Mouse (Mus musculus) heart, postnatal 10 days (tissue): ENCODE data around the gene CN725425. TPM values are rescaled to one million over a fixed set of nuclear protein-coding genes. Genes with fewer than 3 reads are reported as not detected.

Experiments
- DNase-seq, 2 experiments: peaks; one replicate each; pipeline ENCODE4 v3.0.0; 2021
- intact Hi-C: fragments of 180-260 bp; cut with DNase I; formaldehyde crosslinking; loops from one replicate; pipeline ENCODE4 v1.15.1; 2025
- total RNA-seq, 2 experiments: library from RNA; stranded (reverse); gene quantifications; 2 replicates each; pipeline ENCODE4 v1.2.3; 2021

The CN725425 gene
- not detected for total RNA-seq

DNA sequence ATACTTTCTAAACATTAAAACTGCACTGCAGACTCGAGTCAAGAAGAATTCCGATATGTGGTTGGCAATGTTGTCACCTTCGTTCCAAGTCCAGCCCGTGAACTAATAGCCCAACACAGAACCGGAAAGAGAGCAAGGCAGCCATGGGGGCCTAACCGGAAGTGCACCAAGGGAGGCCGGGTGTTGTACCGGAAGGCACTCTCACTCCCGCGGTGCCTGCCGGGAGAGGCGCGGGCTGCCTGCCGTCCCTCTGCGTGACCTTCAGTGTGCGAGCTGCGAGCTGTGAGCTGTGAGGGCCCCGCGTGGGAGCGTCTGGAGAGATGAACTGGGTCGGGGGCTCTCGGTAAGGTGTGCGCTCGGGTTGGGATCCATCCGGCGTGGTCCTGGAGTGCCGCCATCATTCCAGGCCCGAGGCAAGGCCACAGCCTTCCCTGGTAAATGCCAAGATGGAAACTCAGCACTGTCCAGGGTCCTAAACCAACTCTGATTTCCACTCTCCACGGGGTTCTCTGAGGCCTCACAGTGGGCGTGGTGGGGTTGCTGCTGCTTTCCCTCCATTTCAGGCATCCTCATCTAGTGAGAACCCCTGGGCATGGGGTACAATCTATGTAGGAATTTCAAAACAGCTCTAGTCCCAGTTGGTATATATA, at the start of gene CN725425:
CN725425 (plus strand) TSS at position 239 of the 650 bp plus-strand sequence.
- intact Hi-C loops = no loop called here
- DNase-seq = no peak

DNA sequence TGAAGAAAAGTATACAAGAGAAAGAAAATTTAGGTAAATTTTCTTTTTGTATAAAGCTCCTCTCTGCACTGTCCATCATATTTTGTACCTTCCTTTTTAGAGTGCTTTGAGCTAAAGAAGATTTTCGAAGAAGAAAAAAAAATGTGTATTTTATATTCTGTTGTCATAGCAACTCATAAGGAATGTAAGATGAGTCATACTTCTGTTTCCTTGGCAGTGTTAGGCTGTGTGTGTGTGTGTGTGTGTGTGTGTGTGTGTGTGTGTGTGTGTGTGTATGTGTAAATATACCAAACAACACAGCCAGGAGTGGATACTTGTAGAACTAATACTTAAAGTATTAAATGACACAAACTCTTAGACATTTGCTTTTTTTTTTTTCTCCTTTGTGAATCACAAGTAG, 46.7 kb upstream of the CN725425 start:
- DNase-seq = peak; percentile 9 to 32
- intact Hi-C loops = no loop called here

DNA sequence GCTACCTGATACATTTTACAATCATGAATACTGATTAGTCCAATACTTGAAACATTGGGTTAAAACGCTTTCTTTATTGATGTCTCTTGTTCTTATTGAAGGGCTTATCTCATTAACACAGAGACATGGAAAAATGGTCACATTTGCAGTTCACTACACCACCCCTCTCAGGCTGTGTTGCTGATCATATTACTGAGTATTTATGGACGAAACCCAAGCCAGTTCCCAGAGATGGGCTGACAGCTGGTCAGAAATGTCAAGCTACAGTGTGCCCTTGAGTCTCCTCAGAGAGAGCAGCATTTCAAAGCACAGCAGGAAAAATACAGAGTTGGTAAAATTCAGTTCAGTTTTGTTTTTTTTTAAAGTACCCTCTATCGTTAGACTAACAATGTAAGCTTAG, 46.0 kb upstream of the CN725425 start:
- no peak for DNase-seq
- intact Hi-C loops = no loop called here

DNA sequence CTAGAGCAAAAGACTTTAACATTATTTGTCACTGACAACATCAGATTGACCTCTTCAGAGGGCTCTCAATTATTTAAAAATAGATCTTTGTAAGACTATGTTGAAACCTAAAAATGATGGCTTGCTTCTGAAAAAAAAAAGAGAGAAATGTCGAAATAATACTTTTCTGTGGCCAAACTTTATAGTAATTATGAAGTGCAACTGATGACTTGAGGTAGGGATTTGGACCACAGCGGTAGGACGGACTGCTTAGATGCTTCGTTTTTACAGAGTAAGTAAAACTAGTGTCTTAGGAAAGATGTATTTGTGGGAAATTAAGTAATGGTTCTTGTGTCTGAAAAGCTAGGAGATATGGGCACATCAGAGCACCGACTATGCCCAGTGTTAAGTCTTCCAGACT, 38.1 kb upstream of the CN725425 start:
- intact Hi-C loops = no loop called here
- no peak for DNase-seq

DNA sequence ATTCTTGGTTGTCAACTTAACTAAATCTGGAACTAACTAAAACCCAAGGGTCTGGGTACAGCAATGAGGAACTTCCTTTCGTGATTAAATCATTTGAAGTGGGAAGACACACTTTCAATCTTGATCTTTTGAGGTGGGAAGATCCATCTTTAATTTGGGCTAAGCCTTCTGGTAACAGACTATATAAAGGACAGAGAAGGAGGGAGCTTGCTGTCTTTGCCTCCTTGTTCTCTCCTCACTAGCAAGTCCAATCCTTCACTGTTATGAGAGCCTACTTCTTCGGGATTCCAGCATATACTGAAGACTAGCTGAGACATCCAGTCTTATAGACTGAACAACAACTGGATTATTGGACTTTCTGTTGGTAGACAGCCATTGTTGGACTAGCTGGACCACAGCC, 35.8 kb upstream of the CN725425 start:
- intact Hi-C loops = no loop called here
- no peak for DNase-seq

DNA sequence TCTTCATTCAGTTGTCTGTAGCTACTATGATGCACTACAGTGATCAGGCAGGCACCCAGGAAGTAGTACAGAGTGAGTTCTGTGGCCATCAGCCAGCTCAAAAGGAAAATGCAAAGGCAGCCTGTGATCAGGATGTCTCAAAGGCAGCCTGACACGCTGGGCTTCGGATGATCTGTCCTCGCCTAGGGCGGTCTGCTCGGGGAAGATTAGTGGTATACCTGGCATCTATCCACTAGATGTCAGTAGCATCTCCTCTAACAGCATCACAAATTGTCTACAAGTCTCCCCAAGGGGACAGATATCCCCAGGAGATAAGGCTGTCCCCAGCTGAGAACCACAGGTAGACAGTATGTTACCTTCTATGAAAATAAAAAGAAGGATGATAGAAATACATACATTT, 34.3 kb upstream of the CN725425 start:
- intact Hi-C loops = loop anchor here (2.0 kb wide), 1 partner anchor 126 kb away; no protein-coding TSS in a partner anchor
- peak; percentile 7 for DNase-seq

DNA sequence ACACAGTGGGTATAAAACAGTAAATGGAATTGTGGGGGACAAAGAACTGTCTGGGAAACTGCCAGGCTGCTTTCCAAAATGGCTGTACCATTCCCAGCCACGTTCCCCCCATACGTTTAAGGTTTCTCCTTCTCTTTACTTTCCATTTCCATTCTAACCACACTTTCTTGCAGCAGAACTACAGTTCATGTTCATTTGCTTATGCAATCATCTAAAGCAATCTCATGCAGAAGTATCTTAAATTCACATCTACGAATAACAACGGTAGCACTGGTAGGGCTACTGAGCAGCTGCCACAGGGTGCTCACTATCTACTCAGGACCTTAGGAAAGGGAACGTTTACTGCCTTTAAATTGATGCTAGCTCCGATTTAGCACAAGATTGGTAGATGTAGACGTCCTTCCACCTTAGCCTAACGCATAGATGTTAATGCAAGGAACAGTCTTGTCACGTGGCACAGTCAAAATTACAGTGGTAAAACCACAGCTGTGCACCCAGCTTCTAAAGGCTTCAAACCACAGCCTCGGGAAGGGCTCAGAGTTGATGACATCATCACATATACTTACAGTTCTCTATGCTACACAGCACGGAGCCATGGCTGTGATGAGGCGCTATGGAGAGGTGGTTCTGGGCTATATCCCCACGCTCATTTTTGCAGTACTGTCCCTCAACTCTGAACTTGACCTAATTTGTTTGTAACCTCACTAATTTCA, 31.3 kb upstream of the CN725425 start:
- intact Hi-C loops = no loop called here
- no peak for DNase-seq

DNA sequence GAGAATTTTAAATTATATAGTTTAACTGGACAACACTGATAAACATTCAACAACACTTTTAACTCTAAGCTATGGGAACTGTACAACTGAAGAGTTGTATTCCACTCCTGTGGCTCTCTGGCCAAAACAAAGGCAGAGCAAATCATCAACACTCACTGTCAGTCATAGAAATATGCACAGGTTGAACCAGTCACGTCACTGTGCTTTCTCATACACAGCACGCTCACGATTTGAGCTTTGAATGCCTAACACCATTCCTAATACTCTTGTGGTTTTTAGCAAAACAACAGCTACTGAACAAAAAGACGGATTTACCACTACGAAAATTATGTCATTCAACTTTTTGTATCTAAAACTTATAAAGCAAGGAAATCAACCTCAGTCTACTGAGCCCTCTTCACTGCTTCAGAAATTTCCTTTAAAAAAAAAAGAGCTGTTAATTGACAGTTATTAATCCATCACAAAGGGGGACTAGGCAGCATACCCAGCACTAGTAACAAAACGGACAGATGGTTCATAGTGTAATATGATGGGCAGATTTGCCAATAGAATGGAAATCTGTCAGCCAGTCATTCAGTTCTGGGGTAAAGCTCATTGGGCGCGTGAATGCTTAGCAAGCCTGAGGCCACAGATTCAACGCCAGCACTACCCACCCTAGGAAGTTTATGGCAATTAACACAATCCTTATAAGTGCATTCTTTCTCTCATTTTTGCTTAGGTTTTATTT, 28.5 kb upstream of the CN725425 start:
- intact Hi-C loops = no loop called here
- no peak for DNase-seq

DNA sequence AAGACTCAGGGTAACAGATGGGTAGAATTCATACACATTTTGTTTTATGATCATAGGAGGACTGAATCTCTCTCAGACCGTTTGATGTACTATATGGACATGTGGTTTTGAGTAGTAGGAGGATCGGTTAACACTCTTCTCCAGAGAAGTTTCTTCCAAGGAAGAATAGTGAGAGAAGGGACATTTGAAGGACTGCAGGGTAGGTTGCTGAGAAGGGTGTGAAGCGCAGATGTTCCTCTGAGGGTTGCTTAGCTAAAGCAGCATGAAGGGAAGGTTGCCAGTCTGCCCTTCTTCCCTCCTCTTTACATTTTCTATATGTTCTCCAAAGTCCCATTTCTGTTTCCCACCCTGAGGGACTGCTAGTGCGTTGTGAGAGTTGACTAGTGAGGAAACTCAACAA, 28.0 kb upstream of the CN725425 start:
- intact Hi-C loops = no loop called here
- no peak for DNase-seq

DNA sequence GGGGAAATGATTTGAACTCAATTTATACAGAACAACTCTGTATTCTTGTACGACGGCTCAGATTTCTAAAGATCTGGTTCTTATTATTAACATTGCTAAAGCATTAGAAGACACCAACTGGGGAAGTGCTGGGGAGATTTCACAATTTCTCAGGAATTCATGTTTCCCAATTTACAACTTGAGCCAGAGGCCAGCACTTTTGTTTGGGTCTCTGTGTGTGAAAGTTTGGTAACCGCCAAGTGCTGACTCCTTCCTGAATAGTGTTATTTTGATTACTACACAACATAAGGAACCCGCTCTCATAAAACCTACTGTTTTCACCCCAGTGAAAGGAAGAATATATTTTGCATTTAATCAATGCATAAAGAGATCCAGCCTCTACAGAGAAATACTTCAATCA, 27.1 kb upstream of the CN725425 start:
- intact Hi-C loops = no loop called here
- no peak for DNase-seq

DNA sequence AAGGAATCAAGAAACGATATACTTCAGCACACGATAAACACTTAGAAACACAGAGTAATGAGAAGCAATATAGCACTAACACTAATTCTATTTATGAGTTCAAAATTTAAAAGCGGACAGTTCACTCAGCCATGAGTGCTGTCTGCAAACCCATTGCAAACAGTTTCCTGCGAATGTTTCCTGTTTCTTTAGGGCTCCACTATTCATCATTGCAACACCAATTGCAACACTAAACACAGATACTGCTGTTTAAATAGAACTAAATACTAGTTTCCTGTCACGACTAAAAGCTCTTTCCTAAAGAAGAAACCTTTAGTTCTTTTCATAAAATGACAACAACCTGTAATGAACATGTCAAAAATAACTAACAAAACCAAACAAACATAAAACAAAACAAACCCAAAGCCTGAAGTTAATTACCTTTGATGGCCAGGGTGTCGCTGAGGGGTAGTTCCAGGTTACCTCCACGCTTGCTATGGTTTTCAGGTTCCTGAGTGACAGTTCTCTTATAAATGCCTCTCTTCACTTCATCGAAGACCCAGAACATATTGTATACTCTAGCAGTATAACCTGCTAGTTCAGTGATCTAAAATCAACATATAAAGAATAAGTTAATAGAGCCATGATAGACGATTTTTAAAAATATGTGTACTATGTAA, 20.5 kb upstream of the CN725425 start:
- no peak for DNase-seq
- intact Hi-C loops = no loop called here

DNA sequence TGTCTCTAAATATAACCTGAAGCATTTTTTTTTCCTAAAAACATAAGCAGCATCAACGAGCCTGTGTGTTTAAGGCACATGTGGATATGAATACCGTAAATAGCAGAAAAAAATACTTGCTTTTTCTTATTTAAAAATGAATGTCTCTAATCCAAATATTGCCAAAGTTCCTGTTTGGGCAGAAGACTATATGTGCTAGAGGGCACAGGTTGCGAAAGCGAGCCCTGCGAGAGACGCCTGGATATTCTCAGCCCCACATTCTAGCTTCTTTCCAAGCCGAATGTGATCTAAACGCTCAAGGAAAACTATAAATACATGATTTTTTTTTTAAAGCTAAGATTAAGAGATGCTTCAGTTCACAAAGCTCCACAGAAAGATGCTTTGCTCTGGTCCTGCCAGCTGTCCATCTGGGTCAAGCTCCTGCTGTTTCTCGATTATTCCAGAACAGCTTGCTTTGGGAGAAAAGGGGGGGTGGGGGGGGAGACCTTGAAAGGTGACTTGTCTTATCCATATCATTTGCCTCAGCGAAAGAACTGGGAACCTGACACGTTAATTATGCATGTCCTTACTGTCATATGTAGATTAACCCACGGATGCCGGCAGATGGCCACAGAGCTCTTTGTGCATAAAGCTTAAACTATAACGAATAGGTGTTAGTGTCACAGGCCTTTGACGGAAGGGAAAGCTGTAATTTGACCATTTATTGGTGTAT, 19.2 kb upstream of the CN725425 start:
- intact Hi-C loops = no loop called here

DNA sequence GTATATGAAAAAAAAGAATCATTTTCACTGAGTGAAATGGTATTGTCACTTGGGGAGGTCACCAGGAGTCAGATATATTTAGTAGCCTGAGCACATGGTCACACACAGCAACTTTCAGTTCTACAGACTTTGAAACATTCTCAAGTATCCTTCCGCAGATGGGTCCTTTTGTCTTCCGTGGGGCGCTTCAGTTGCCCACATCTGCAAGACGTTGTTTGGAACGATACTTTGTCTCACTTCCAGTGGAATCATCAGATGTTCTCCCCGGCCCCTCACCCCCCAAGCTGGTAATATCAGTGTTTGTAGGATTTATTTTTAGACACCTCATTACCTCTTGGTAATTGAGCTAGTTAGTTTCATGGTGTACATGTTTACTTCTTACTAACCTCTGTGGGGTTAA, 12.9 kb upstream of the CN725425 start:
- peak; percentile 12 to 31 for DNase-seq
- intact Hi-C loops = no loop called here

More for the DNA sequence above, 19.2 kb upstream of the CN725425 start:
- DNase-seq = no peak

DNA sequence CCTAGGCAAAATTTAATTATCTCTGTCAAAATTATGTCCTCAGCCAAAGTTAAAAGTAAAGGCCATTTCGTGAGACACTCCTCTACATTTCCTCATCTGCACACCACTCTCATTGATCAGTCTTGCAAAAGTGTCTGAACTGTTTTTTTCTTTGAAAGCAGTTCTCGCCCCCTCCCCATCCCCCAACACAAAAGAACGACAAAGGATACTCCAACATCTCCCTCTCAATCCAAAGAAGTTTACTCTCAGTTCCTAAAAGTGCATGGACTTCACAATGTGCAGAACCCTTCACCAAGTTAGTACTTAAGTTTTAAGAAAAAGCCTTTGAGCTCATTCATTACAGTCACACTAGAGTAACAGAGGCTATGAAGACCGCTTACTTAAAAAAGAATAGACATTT, 9.3 kb upstream of the CN725425 start:
- intact Hi-C loops = no loop called here
- no peak for DNase-seq

DNA sequence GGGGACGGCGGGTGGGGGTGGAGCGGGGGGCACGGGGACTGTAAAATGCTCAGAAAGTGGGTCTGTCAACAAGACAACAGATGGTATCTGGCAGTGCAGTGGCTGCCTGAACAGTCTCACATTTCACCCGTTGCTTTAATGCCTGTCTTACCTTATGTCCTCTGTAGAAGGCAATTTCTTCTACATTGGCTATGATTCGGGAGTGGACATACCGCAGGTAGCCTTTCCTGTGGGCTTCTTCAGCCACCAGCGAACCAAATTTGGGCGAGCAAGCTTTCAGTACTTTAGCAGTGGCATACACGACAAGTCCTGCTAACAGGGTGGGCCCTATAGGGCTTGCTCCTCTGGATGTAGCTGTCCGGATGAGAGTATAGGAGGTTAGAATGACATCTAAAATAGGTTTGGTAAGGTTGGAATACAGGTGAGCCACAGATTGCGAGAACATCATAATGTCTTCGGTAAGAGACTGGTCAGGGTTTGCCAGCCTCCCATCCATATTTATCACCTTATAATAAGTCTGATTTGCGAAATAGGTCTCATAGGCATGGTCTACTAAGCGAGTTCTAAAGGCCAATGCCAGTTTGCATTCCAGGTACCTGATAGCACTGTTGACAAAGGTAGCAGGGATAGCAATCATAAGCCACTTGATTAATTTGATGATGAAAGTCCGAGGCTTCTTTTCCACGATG, 8.6 kb upstream of the CN725425 start:
- no peak for DNase-seq
- intact Hi-C loops = no loop called here

DNA sequence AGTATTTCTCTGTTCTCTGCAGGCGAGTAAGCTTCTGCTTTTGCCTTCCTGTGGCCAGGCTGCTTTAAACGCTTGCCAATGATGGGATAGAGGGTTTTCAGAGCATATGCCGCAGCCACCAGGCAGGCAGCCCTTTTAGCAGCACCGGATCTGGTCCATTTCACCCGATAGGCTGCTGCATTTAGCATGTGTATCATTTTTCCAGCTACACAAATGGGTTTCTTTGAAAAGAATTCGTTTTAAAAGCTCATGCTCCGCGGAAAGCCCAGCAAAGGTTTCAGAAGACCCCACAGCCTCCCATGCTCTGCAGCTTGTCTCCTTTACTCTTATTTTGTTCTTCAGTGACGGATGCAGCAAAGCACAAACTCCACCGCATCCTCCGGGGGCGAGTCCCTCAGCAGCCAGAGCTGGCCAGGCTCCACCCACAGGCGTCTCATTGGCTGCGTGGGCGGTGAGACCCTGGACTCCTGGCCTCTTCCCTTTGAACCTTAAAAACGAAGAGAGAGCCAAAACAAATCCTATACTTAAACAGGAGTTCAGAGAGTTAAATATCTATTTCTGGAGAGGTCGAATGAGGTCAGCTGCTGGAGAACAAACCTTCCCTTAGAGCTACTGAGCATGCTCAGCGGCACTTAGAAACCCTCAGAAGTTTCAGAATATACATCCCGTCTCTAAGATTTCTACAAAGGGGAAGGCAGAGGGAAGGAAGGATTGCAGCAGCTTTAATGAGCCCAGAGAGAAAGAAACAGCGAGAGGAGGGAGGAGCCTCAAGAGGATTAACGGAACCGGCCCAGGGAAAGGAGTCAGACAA, 7.7 kb upstream of the CN725425 start, which contains the start of gene Abcd2:
Abcd2 (minus strand) TSS at position 388 of the 811 bp plus-strand sequence.
- intact Hi-C loops = no loop called here
- peak; percentile 81 to 84 for DNase-seq

DNA sequence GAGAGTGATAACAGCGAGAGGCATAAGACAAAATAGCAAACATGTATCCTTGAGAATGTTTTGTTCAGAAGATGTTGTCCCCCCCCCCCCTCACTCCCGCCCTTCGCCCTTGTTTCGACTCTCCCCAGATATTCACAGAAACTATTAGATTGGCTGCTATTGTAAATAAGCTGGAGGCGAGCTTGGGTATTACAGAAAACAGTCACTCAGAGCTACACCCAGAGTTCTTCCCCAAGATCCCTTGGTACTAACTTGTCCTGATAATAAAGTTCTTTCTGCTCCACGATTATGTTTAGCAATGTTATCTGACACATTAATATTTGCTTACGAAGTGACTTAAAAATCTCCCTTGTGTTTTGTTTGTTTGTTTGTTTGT, 7.1 kb upstream of the CN725425 start:
- intact Hi-C loops = no loop called here
- no peak for DNase-seq

DNA sequence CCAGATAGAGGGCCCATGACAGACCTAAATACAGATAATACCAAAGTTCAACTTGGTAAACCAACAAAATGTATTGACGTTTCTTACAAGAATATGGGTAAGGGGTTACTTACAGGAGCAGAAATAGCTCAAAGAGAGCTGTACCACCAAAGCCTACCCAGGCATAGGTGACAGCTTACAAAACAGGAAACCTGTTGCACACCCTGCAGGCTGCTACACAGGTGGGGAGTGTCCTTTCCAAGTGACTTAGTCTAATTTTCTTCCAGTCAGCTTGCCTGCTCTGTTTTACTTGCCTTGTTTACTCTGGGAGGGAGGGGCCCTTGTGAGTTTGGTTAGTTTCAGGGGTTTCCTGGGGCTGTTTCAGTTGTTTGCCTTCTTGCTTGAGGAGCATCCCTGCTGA, 1.5 kb downstream of the CN725425 start:
- DNase-seq = no peak
- intact Hi-C loops = no loop called here

DNA sequence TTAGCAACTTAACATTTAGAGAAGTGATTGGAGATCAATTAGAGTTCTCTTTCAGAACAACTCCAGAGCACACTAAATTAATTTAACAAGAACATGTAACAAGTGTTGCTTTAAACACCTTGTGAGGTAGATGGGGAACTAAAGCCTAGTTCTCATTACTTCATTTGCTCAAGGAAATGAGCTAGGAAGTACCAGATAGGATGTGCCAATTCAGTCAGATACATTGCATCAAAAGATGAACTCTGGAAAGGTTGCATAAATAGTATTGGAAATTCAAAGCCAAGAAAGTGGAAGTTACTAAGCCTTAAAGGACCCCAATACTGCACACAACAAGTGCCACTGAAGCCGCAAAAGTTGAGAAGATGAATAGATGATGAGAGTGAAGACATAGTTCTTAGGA, 3.2 kb downstream of the CN725425 start:
- intact Hi-C loops = no loop called here
- DNase-seq = no peak
